Mouse (Mus musculus): ENCODE measurements around the gene Adsl. TPM values are rescaled to one million over a fixed set of nuclear protein-coding genes. Genes with fewer than 3 reads are reported as not detected.
"Not testable (repeated sequence)": the region's sequence is repeated elsewhere in the genome, so short reads cannot be mapped to it uniquely, and the experiment has no call there.

The Adsl gene
- 31.1 and 43.6 TPM in 2 replicates for polyA plus RNA-seq (2012; ENCODE audit: insufficient read depth, insufficient read length, missing spikeins)

DNA sequence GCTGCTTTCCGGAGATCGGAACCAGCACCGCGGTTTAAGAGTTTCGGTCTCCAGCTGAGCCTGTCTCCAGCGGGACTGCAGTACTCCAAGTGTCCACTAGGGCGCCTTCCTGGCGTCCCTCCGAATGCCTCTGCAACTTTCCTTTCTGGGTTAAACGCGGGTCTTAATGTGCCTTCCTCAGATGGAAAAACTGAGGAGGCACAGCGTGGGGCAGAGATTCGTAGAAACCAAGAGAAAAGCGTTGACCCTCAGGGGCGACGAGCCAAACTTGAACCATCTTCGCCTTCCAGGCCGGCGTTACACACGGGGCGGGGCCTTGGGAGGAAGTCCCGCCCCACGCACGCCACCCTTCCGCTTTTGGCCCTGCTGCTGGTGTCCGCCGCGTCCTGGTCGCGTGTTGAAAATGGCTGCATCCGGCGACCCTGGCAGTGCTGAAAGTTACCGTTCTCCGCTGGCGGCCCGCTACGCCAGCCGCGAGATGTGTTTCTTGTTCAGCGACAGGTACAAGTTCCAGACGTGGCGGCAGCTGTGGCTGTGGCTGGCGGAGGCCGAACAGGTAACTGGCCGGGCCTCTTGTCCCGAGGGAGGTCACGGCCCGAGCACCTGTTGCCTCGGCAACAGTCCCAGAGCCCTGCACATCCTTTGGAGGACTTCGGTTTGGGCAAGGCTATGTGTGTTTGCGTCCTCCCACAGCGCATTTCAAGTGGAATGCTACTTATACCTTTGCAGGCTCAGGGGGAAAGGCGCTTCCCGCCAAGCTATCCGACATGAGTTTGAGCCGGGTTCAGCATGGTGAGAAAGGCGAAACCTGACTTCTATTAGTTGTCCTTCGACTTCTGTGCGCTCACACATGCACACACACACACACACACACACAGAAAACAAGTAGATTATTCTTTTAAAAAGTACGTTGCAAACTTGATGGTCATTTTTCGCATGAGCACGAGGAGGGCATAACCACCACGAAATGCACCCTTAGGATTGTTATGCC, at the start of gene Adsl:
Adsl (plus strand) TSS at position 346 of the 991 bp plus-strand sequence.
- Histone ChIP-seq H3K27ac (replicated peaks; ENCODE audit: low read depth, low read length) (peak within 1 kb of the TSS; percentile 81), H3K4me1 (ENCODE audit: control insufficient read depth, insufficient read depth, insufficient read length, low read length) (peaks cover 5% of the 10 kb centered on the region), H3K4me3 (ENCODE audit: insufficient read depth, low read depth, low read length) (peak within 1 kb of the TSS; percentile 70)

DNA sequence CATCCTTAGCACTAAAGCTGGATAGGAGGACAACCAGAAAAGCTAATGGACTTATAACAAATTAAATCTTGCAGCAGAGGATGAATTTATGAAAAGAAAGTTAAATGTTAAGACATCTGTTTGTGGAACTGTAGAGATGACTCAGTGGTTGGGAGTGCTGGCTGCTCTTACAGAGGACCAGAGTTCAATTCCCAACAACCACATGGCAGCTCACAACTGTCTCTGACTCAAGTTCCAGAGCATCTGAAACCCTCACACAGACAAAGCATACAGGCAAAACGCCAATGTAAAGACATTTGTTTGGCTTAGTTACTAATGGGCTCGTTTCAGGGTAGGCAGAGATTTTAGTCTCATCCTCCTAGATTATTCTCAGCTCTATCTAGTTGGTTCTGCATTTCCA, 48.5 kb upstream of the Adsl start:
- no peak overlapping the region for H3K4me3 ChIP-seq (ENCODE audit: insufficient read depth, low read depth, low read length)
- H3K27ac ChIP-seq (replicated peaks; ENCODE audit: low read depth, low read length), result no peak overlapping the region
- no peaks in the 10 kb centered on the region for H3K4me1 ChIP-seq (ENCODE audit: control insufficient read depth, insufficient read depth, insufficient read length, low read length)

DNA sequence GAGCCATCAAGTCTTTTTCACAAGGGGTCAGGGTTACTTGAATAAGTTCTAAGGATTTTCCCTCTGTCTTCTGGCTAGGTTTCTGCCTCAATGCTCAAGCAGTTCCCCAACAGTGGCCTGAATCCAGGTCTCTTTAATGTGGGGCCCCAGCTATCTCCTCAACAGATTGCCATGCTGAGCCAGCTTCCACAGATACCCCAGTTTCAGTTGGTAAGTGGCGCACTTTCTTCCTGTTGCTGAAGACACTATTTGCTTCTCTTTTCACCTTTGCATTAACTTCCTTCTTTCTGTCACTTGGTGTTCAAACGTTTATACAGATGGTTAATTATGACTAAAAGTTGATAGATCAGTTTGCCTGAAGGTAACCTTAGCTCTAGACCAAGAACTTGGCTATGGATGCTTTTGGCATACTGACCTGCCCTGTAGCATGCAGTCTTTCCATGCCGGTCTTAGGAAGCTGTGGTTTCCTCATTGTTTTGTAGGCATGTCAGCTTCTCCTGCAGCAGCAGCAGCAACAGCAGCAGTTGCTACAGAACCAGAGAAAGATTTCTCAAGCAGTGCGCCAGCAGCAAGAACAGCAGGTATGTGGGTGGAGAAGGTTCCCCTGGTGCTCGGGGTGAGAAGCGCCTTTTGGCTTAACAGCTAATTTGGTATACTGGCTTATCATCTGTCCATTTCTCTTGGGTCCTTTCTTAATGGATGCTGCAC, 46.3 kb upstream of the Adsl start:
- Histone ChIP-seq H3K4me3 (ENCODE audit: insufficient read depth, low read depth, low read length) (no peak overlapping the region), H3K4me1 (ENCODE audit: control insufficient read depth, insufficient read depth, insufficient read length, low read length) (no peaks in the 10 kb centered on the region), H3K27ac (replicated peaks; ENCODE audit: low read depth, low read length) (no peak overlapping the region)

DNA sequence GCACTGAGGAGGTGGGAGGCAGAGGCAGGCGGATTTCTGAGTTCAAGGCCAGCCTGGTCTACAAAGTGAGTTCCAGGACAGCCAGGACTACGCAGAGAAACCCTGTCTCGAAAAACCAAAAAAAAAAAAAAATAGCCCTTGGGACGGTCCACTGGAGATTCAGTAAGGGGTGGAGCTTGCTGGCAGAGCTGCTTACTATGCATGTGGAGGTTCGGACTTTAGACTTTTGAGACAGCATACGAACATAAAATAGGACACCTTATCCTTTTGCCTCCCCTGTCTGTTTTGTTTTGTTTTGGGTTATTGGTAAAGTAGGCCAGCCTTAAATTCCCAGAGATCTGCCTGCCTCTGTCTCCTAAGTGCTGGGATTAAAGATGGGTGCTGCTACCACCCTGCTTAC, 43.5 kb upstream of the Adsl start:
- not testable (repeated sequence) for H3K4me3 ChIP-seq (ENCODE audit: insufficient read depth, low read depth, low read length); H3K27ac ChIP-seq (replicated peaks; ENCODE audit: low read depth, low read length); H3K4me1 ChIP-seq (ENCODE audit: control insufficient read depth, insufficient read depth, insufficient read length, low read length)

DNA sequence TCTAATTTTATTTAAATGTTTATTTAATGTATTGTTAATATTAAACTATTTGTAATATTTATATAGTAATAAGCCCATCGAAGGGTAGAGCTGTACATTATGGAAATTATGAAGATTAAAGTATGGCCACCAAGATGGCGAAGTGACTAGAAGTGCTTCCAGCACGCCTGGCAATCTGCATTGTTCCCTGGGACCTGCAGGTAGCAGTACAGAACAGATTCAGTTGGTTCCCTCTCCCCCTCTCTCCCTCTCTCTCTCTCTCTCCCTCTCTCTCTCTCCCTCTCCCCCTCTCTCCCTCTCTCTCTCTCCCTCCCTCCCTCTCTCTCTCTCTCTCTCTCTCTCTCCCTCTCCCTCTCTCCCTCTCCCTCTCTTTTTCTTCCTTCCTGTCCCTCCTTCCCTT, 38.1 kb upstream of the Adsl start:
- Histone ChIP-seq H3K4me3 (ENCODE audit: insufficient read depth, low read depth, low read length) (no peak overlapping the region), H3K4me1 (ENCODE audit: control insufficient read depth, insufficient read depth, insufficient read length, low read length) (no peaks in the 10 kb centered on the region), H3K27ac (replicated peaks; ENCODE audit: low read depth, low read length) (no peak overlapping the region)

DNA sequence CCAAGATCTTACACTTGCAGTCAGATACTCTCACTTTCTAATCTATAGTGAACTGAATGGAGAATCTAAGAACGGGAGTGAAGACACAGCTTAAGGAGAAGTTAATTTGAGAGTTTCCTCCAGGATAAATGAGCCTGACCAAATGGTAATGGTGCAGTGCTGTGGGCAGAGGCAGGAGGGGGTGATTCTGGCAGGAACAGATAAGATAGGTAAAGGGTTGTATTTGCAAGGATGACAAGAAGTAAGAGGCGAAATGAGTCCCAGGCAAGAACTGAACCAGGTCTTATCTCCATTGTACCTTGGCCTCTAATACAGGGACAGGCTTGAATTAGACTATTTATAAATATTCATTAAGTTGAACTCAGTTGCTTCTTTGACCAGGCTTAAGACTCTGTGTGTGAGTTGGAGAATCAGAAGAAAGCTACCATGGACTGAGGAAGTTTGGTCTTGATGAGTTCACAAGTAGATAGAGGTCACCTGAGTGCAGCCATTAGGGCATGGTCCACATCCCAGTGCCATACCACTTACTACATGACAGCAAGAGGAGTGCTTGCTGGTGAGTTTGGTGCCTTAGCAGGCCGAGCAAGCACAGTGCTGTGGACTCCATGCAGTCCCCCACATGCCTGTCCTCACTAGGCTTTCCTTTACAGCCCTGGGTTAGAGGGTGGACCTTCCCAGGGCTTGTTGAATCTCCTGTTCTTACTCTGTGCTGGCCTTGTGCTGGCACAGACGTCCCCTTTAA, 37.3 kb upstream of the Adsl start:
- no peak overlapping the region for H3K4me3 ChIP-seq (ENCODE audit: insufficient read depth, low read depth, low read length)
- H3K4me1 ChIP-seq (ENCODE audit: control insufficient read depth, insufficient read depth, insufficient read length, low read length), result no peaks in the 10 kb centered on the region
- H3K27ac ChIP-seq (replicated peaks; ENCODE audit: low read depth, low read length), result no peak overlapping the region

DNA sequence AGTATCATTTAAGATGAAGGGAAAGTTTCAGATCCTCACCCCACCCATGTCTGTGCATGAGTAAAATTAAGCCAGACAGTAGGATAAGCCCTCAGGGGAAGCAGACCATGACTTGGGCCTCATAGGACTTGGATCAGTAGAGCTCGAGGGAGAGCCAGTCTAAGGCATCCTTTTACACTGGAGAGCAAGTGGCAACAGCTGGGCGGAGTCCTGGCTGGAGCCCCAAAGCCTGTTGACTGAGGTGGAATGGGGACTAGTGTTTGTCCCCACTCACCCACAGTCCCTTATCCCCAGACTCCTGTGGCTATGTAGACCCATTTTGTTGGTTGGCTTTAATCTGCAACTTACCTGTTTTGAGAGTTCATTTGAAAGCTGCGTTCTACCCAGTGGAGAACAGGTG, 36.1 kb upstream of the Adsl start:
- Histone ChIP-seq H3K4me3 (ENCODE audit: insufficient read depth, low read depth, low read length) (no peak overlapping the region), H3K4me1 (ENCODE audit: control insufficient read depth, insufficient read depth, insufficient read length, low read length) (no peaks in the 10 kb centered on the region), H3K27ac (replicated peaks; ENCODE audit: low read depth, low read length) (no peak overlapping the region)

DNA sequence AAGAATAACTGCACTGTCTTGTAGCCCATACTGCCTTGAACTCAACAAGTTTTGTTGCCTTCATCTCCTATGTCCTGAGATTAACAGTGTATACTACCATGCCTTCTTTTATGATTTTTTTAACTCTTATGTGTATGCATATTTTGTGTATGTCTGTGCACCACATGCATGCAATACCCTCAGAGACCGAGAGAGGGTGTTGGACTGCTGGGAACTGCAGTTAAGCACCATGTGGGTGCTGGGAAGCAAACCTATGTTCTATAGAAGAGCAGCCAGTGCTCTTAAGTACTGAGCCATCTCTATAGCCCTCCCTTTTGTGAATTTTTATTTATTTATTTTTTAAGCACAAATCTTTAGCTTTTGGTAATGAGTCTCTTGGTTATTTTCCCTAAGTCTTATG, 34.5 kb upstream of the Adsl start:
- no peak overlapping the region for H3K27ac ChIP-seq (replicated peaks; ENCODE audit: low read depth, low read length)
- no peaks in the 10 kb centered on the region for H3K4me1 ChIP-seq (ENCODE audit: control insufficient read depth, insufficient read depth, insufficient read length, low read length)
- no peak overlapping the region for H3K4me3 ChIP-seq (ENCODE audit: insufficient read depth, low read depth, low read length)

DNA sequence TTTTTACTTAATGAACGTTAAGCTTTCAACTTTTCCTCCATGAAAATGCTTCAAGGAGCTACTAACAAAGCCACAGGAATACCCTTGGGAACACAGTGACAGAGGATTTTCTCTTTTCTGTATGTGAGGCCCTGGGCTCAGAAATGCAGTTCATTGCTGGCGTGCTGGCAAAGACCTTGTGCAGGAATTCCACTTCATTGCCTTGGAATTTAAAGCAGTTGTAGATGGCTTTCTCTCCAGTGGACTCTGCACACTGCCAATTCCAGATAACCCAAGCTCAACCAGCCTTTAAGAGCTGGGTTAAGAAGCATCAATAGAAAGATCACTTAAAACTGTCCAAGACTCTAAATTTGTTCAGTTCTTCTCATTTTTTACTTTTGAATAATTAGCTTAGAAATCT, 32.4 kb upstream of the Adsl start:
- Histone ChIP-seq H3K4me1 (ENCODE audit: control insufficient read depth, insufficient read depth, insufficient read length, low read length) (no peaks in the 10 kb centered on the region), H3K4me3 (ENCODE audit: insufficient read depth, low read depth, low read length) (no peak overlapping the region), H3K27ac (replicated peaks; ENCODE audit: low read depth, low read length) (no peak overlapping the region)

DNA sequence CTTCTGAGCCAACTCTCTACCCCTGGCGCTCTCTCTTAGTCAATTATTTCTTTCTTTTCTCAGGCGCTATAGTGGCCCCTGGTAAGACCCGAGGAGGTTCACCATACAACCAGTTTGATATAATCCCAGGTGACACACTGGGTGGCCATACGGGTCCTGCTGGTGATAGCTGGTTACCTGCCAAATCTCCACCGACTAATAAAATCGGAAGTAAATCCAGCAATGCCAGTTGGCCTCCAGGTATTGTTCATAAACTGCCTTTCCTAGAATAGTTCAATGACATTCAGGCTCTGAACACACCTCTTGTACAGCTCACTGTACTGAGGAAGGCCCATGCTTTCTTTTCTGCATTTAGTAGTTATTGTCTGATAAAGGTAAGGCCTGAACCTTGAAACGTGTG, 31.7 kb upstream of the Adsl start:
- H3K4me3 ChIP-seq (ENCODE audit: insufficient read depth, low read depth, low read length), result no peak overlapping the region
- no peak overlapping the region for H3K27ac ChIP-seq (replicated peaks; ENCODE audit: low read depth, low read length)
- no peaks in the 10 kb centered on the region for H3K4me1 ChIP-seq (ENCODE audit: control insufficient read depth, insufficient read depth, insufficient read length, low read length)

DNA sequence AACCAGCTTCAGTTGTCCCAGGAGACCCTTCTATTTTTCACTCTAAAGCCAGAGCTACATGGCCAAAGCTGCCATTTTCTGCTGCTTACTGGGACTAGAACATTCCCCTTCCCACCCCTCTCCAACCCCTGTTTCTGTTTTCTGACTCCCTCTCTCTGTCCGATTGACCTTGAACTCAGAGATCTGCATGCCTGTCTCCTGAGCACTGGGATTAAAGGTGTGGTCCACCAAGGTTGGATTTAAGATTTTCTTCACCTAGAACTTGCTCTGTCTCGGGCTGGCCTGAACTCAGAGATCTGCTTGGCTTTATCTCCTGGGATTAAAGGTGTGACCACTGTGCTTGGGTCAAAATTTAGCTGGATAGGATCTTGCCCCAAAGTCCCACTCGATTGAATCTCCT, 27.9 kb upstream of the Adsl start:
- Histone ChIP-seq H3K4me1 (ENCODE audit: control insufficient read depth, insufficient read depth, insufficient read length, low read length) (no peaks in the 10 kb centered on the region), H3K27ac (replicated peaks; ENCODE audit: low read depth, low read length) (no peak overlapping the region), H3K4me3 (ENCODE audit: insufficient read depth, low read depth, low read length) (no peak overlapping the region)

DNA sequence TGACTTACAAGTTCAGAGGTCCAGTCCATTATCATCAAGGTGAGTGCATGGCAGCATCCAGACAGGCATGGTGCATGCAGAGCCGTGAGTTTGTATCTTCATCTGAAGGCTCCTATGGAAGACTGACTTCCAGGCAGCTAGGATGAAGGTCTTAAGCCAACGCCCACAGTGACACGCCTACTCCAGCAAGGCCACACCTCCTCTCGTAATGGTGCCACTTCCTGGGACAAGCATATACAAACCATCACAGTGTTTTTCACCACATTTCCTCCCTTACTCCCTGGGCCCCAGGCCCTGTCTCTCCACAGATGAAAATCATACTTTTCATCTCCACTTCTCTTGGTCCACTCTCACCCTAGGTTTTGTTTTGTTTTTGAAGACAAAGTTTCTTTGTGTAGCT, 26.5 kb upstream of the Adsl start:
- H3K4me3 ChIP-seq (ENCODE audit: insufficient read depth, low read depth, low read length), result no peak overlapping the region
- H3K4me1 ChIP-seq (ENCODE audit: control insufficient read depth, insufficient read depth, insufficient read length, low read length), result no peaks in the 10 kb centered on the region

DNA sequence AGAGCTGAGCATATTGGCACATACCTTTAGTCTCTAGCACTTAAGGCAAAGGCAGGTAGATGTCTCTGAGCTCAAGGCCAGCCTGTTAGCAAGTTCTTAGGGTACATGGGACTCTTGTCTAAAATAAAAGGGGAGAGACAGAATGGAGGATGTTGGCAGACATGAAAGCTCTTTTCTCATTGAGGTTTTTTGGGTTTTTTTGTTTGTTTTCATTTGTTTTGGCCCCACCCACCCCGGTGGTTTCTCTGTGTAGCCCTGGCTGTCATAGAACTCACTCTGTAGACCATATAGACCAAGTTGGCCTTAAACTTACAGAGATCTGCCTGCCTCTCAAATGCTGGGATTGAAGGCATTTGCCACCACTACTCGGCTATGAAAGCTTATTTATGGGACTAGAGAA, 24.1 kb upstream of the Adsl start:
- Histone ChIP-seq H3K4me3 (ENCODE audit: insufficient read depth, low read depth, low read length) (no peak overlapping the region), H3K4me1 (ENCODE audit: control insufficient read depth, insufficient read depth, insufficient read length, low read length) (no peaks in the 10 kb centered on the region), H3K27ac (replicated peaks; ENCODE audit: low read depth, low read length) (no peak overlapping the region)

More for the DNA sequence above, 26.5 kb upstream of the Adsl start:
- no peak overlapping the region for H3K27ac ChIP-seq (replicated peaks; ENCODE audit: low read depth, low read length)

DNA sequence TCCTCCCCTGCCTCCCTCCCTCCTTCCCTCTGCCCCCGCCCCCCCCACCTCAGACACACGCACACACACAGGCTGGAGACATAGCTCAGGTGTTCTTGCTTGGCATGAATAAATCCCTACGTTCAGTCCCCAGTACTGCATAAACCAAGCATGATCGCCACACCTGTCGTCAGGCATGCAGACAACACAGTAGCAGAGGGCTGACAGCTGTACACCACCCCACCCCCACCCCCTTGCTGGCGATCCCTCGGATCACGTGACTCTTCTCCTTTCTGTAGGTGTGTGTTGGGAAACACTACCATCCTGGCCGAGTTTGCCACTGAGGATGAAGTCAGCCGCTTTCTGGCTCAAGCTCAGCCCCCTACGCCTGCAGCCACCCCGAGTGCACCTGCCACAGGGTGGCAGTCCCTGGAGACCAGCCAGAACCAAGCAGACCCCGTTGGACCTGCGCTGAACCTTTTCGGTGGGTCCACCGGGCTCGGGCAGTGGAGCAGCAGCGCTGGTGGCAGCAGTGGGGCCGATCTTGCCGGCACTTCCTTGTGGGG, 19.4 kb upstream of the Adsl start:
- H3K4me1 ChIP-seq (ENCODE audit: control insufficient read depth, insufficient read depth, insufficient read length, low read length), result no peaks in the 10 kb centered on the region
- no peak overlapping the region for H3K4me3 ChIP-seq (ENCODE audit: insufficient read depth, low read depth, low read length)
- H3K27ac ChIP-seq (replicated peaks; ENCODE audit: low read depth, low read length), result no peak overlapping the region

DNA sequence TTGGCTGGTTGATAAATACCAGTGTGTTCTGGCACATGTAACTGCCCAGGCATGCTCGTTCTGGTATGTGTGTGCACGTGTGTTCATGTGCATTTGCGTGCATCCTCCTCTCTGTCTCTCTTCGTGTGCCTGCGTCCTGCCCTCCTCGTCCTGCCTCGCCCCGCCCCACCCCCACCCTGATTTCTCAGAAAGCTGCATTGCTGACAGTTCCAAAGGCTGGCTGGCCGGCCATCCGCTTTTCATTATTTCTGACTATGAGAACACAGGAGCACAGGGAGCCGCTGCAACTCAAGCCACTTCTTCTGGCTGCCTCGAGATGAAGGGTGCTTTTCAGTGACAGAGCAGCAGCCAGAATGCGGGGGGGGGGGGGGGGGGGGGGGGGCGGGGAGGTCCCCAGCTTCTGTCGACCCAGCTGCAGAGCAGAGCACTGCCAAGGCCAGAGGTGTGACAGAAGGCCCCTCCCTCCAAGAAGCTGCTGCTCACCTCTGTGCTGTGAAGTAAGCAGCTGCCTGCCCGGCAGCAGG, 18.2 kb upstream of the Adsl start:
- no peak overlapping the region for H3K4me3 ChIP-seq (ENCODE audit: insufficient read depth, low read depth, low read length)
- no peak overlapping the region for H3K27ac ChIP-seq (replicated peaks; ENCODE audit: low read depth, low read length)
- H3K4me1 ChIP-seq (ENCODE audit: control insufficient read depth, insufficient read depth, insufficient read length, low read length), result no peaks in the 10 kb centered on the region
